Mouse (Mus musculus) adrenal gland, postnatal 14 days (tissue): ENCODE measurements around the gene Dscam. TPM values are rescaled to one million over a fixed set of nuclear protein-coding genes. Genes with fewer than 3 reads are reported as not detected.

Source experiments
- DNase-seq: peaks from one replicate; pipeline ENCODE4 v3.0.0; 2021; ENCODE audit warnings: mixed read lengths
- total RNA-seq: library from RNA; stranded (reverse); gene quantifications from 2 replicates; pipeline ENCODE4 v1.2.3, GENCODE M21; 2021

Dscam gene
- total RNA-seq, 1 experiment from 2014 or later: 0.07 TPM

GRCm38 (mm10) chr16:97103046-97103445 is 67.5 kb downstream of the Dscam start:
- DNase-seq: no peak

- no peak for DNase-seq
Observed at GRCm38 (mm10) chr16:97100091-97100490, 70.5 kb downstream of the Dscam start.

GRCm38 (mm10) chr16:97098508-97098907 is 72.0 kb downstream of the Dscam start:
- DNase-seq: no peak

- DNase-seq: peak; percentile 68
Observed at GRCm38 (mm10) chr16:97096709-97097108, 73.8 kb downstream of the Dscam start.

- DNase-seq: no peak
Observed at GRCm38 (mm10) chr16:97095496-97095895, 75.1 kb downstream of the Dscam start.

- no peak for DNase-seq
Observed at GRCm38 (mm10) chr16:97089339-97089738, 81.2 kb downstream of the Dscam start.

GRCm38 (mm10) chr16:97083694-97084093 is 86.9 kb downstream of the Dscam start:
- DNase-seq: no peak

GRCm38 (mm10) chr16:97075920-97076572 is 94.5 kb downstream of the Dscam start:
- no peak for DNase-seq

GRCm38 (mm10) chr16:97075137-97075902 is 95.2 kb downstream of the Dscam start:
- no peak for DNase-seq

GRCm38 (mm10) chr16:97073847-97074246 is 96.7 kb downstream of the Dscam start:
- no peak for DNase-seq

GRCm38 (mm10) chr16:97072624-97073023 is 97.9 kb downstream of the Dscam start:
- no peak for DNase-seq

- no peak for DNase-seq
Observed at GRCm38 (mm10) chr16:97066856-97067255, 103.7 kb downstream of the Dscam start.

GRCm38 (mm10) chr16:97062207-97062606 is 108.3 kb downstream of the Dscam start:
- DNase-seq: no peak

GRCm38 (mm10) chr16:97061390-97061789 is 109.2 kb downstream of the Dscam start:
- DNase-seq: no peak

GRCm38 (mm10) chr16:97060736-97061135 is 109.8 kb downstream of the Dscam start:
- no peak for DNase-seq

- DNase-seq: no peak
Observed at GRCm38 (mm10) chr16:97060276-97060675, 110.3 kb downstream of the Dscam start.

GRCm38 (mm10) chr16:97035271-97035670 is 135.3 kb downstream of the Dscam start:
- DNase-seq: no peak

- no peak for DNase-seq
Observed at GRCm38 (mm10) chr16:97033540-97034058, 137.0 kb downstream of the Dscam start.

- DNase-seq: no peak
Observed at GRCm38 (mm10) chr16:97027701-97028100, 142.9 kb downstream of the Dscam start.

GRCm38 (mm10) chr16:97026803-97027202 is 143.7 kb downstream of the Dscam start:
- DNase-seq: no peak

- no peak for DNase-seq
Observed at GRCm38 (mm10) chr16:97024406-97024805, 146.1 kb downstream of the Dscam start.

- DNase-seq: no peak
Observed at GRCm38 (mm10) chr16:97021496-97021895, 149.1 kb downstream of the Dscam start.

GRCm38 (mm10) chr16:97018304-97018703 is 152.2 kb downstream of the Dscam start:
- DNase-seq: no peak
